Mouse (Mus musculus): ENCODE data around the gene Panx2. TPM values are rescaled to one million over a fixed set of nuclear protein-coding genes. Genes with fewer than 3 reads are reported as not detected.

The Panx2 gene
- polyA plus RNA-seq, 2 experiments = 0.48 to 2.0 TPM

GRCm38 (mm10) chr15:89104425-89104824, 44.9 kb downstream of the Panx2 start:
- Histone ChIP-seq H3K9me3 (ENCODE audit: control insufficient read depth, low read length) (no peaks in the 10 kb centered on the region), H3K4me2 (replicated peaks; ENCODE audit: low read depth, low read length, severe bottlenecking) (no peak overlapping the region), H3K36me3 (ENCODE audit: control insufficient read depth, insufficient read depth, low read length) (peaks cover 95% of the 10 kb centered on the region), H3K9ac (ENCODE audit: low read depth, low read length, severe bottlenecking) (no peak overlapping the region), H3K27ac (replicated peaks; ENCODE audit: low read depth, low read length) (no peak overlapping the region), H3K27me3 (ENCODE audit: control insufficient read depth, insufficient read depth, low read length) (no peaks in the 10 kb centered on the region), H3K4me3 (replicated peaks; ENCODE audit: low read length) (no peak overlapping the region), H3K4me1 (ENCODE audit: control insufficient read depth, insufficient read depth, low read length) (no peaks in the 10 kb centered on the region)
- no peak for TF ChIP-seq POLR2A (IDR thresholded peaks at IDR 0.05; ENCODE audit: borderline replicate concordance, extremely low read depth, insufficient read depth, insufficient read length)
- WGBS = 96% methylated on average over 8 of the region's 8 CpGs
- DNase-seq (ENCODE audit: low spot score) = no peak
- no peak for ATAC-seq (ENCODE audit: low FRiP score, low read depth)

GRCm38 (mm10) chr15:89106073-89106472, 46.5 kb downstream of the Panx2 start:
- Histone ChIP-seq H3K4me2 (replicated peaks; ENCODE audit: low read depth, low read length, severe bottlenecking) (no peak overlapping the region), H3K4me3 (replicated peaks; ENCODE audit: low read length) (no peak overlapping the region), H3K36me3 (ENCODE audit: control insufficient read depth, insufficient read depth, low read length) (peaks cover 95% of the 10 kb centered on the region), H3K27ac (replicated peaks; ENCODE audit: low read depth, low read length) (no peak overlapping the region), H3K27me3 (ENCODE audit: control insufficient read depth, insufficient read depth, low read length) (no peaks in the 10 kb centered on the region), H3K4me1 (ENCODE audit: control insufficient read depth, insufficient read depth, low read length) (no peaks in the 10 kb centered on the region), H3K9me3 (ENCODE audit: control insufficient read depth, low read length) (no peaks in the 10 kb centered on the region), H3K9ac (ENCODE audit: low read depth, low read length, severe bottlenecking) (no peak overlapping the region)
- no peak for DNase-seq (ENCODE audit: low spot score)
- TF ChIP-seq POLR2A (IDR thresholded peaks at IDR 0.05; ENCODE audit: borderline replicate concordance, extremely low read depth, insufficient read depth, insufficient read length) = no peak
- no peak for ATAC-seq (ENCODE audit: low FRiP score, low read depth)
- WGBS = 89% methylated on average over 13 of the region's 13 CpGs

GRCm38 (mm10) chr15:89106976-89107375, 47.4 kb downstream of the Panx2 start:
- H3K4me1 ChIP-seq (ENCODE audit: control insufficient read depth, insufficient read depth, low read length) = no peaks in the 10 kb centered on the region
- peaks cover 95% of the 10 kb centered on the region for H3K36me3 ChIP-seq (ENCODE audit: control insufficient read depth, insufficient read depth, low read length)
- H3K9me3 ChIP-seq (ENCODE audit: control insufficient read depth, low read length) = no peaks in the 10 kb centered on the region
- H3K27me3 ChIP-seq (ENCODE audit: control insufficient read depth, insufficient read depth, low read length) = no peaks in the 10 kb centered on the region
- H3K27ac ChIP-seq (replicated peaks; ENCODE audit: low read depth, low read length) = no peak overlapping the region
- no peak for DNase-seq (ENCODE audit: low spot score)
- ATAC-seq (ENCODE audit: low FRiP score, low read depth) = no peak
- H3K9ac ChIP-seq (ENCODE audit: low read depth, low read length, severe bottlenecking) = no peak overlapping the region
- H3K4me3 ChIP-seq (replicated peaks; ENCODE audit: low read length) = no peak overlapping the region
- WGBS = 92% methylated on average over 1 of the region's 1 CpGs
- TF ChIP-seq POLR2A (IDR thresholded peaks at IDR 0.05; ENCODE audit: borderline replicate concordance, extremely low read depth, insufficient read depth, insufficient read length) = no peak
- H3K4me2 ChIP-seq (replicated peaks; ENCODE audit: low read depth, low read length, severe bottlenecking) = no peak overlapping the region

- ATAC-seq (ENCODE audit: low FRiP score, low read depth) (no peak), DNase-seq (ENCODE audit: low spot score) (no peak)
- TF ChIP-seq POLR2A (IDR thresholded peaks at IDR 0.05; ENCODE audit: borderline replicate concordance, extremely low read depth, insufficient read depth, insufficient read length) = no peak
- Histone ChIP-seq H3K4me1 (ENCODE audit: control insufficient read depth, insufficient read depth, low read length) (no peaks in the 10 kb centered on the region), H3K9ac (ENCODE audit: low read depth, low read length, severe bottlenecking) (no peak overlapping the region), H3K27ac (replicated peaks; ENCODE audit: low read depth, low read length) (no peak overlapping the region), H3K4me2 (replicated peaks; ENCODE audit: low read depth, low read length, severe bottlenecking) (no peak overlapping the region), H3K27me3 (ENCODE audit: control insufficient read depth, insufficient read depth, low read length) (no peaks in the 10 kb centered on the region), H3K4me3 (replicated peaks; ENCODE audit: low read length) (no peak overlapping the region), H3K36me3 (ENCODE audit: control insufficient read depth, insufficient read depth, low read length) (peaks cover 93% of the 10 kb centered on the region), H3K9me3 (ENCODE audit: control insufficient read depth, low read length) (no peaks in the 10 kb centered on the region)
- WGBS = 78% methylated on average over 9 of the region's 9 CpGs
Observed at GRCm38 (mm10) chr15:89110147-89110546, 50.6 kb downstream of the Panx2 start.

GRCm38 (mm10) chr15:89118007-89118406, 58.5 kb downstream of the Panx2 start:
- no peak overlapping the region for H3K9ac ChIP-seq (ENCODE audit: low read depth, low read length, severe bottlenecking)
- no peak overlapping the region for H3K4me2 ChIP-seq (replicated peaks; ENCODE audit: low read depth, low read length, severe bottlenecking)
- H3K4me1 ChIP-seq (ENCODE audit: control insufficient read depth, insufficient read depth, low read length) = peaks cover 18% of the 10 kb centered on the region
- no peak for TF ChIP-seq POLR2A (IDR thresholded peaks at IDR 0.05; ENCODE audit: borderline replicate concordance, extremely low read depth, insufficient read depth, insufficient read length)
- H3K4me3 ChIP-seq (replicated peaks; ENCODE audit: low read length) = no peak overlapping the region
- H3K9me3 ChIP-seq (ENCODE audit: control insufficient read depth, low read length) = no peaks in the 10 kb centered on the region
- peaks cover 62% of the 10 kb centered on the region for H3K36me3 ChIP-seq (ENCODE audit: control insufficient read depth, insufficient read depth, low read length)
- ATAC-seq (ENCODE audit: low FRiP score, low read depth) = no peak
- DNase-seq (ENCODE audit: low spot score) = no peak
- H3K27me3 ChIP-seq (ENCODE audit: control insufficient read depth, insufficient read depth, low read length) = no peaks in the 10 kb centered on the region
- H3K27ac ChIP-seq (replicated peaks; ENCODE audit: low read depth, low read length) = no peak overlapping the region
